Mouse (Mus musculus): ENCODE results near the gene Elp5. TPM values are rescaled to one million over a fixed set of nuclear protein-coding genes. Genes with fewer than 3 reads are reported as not detected.
"Not testable (repeated sequence)": the region's sequence is repeated elsewhere in the genome, so short reads cannot be mapped to it uniquely, and the experiment has no call there.

Elp5 gene
- total RNA-seq, 2 experiments from 2014 or later: 65.5 to 70.9 TPM

GRCm38 (mm10) chr11:69936714-69937347 lies 45.5 kb downstream of the Elp5 start:
- no peak for DNase-seq (ENCODE audit: low spot score in 2 of 2)

GRCm38 (mm10) chr11:69936156-69936555 lies 46.2 kb downstream of the Elp5 start:
- DNase-seq (ENCODE audit: low spot score in 2 of 2): no peak

- DNase-seq (ENCODE audit: low spot score in 2 of 2): peak; percentile 62 to 71
These were observed 47.0 kb downstream of the Elp5 start, which contains the start of gene Ybx2 for GRCm38 (mm10) chr11:69935137-69935879. Gene Ybx2, plus strand, starts transcription at chr11:69935796.

GRCm38 (mm10) chr11:69934681-69935080 lies 47.6 kb downstream of the Elp5 start:
- no peak for DNase-seq (ENCODE audit: low spot score in 2 of 2)

GRCm38 (mm10) chr11:69934169-69934568 lies 48.1 kb downstream of the Elp5 start:
- DNase-seq (ENCODE audit: low spot score in 2 of 2): peak; percentile 94 to 96

GRCm38 (mm10) chr11:69933066-69933465 lies 49.3 kb downstream of the Elp5 start:
- DNase-seq (ENCODE audit: low spot score in 2 of 2): no peak

- no peak for DNase-seq (ENCODE audit: low spot score in 2 of 2)
These were observed 50.1 kb downstream of the Elp5 start for GRCm38 (mm10) chr11:69932254-69932653.

GRCm38 (mm10) chr11:69931769-69932168 lies 50.5 kb downstream of the Elp5 start:
- no peak for DNase-seq (ENCODE audit: low spot score in 2 of 2)

- DNase-seq (ENCODE audit: low spot score in 2 of 2): no peak
These were observed 51.3 kb downstream of the Elp5 start for GRCm38 (mm10) chr11:69930967-69931537.

GRCm38 (mm10) chr11:69930176-69930575 lies 52.1 kb downstream of the Elp5 start:
- not testable (repeated sequence) for DNase-seq (ENCODE audit: low spot score in 2 of 2)

GRCm38 (mm10) chr11:69929712-69930111 lies 52.6 kb downstream of the Elp5 start:
- no peak for DNase-seq (ENCODE audit: low spot score in 2 of 2)

- DNase-seq (ENCODE audit: low spot score in 2 of 2): no peak
These were observed 54.8 kb downstream of the Elp5 start for GRCm38 (mm10) chr11:69927501-69927900.

GRCm38 (mm10) chr11:69922796-69923195 lies 59.5 kb downstream of the Elp5 start:
- DNase-seq (ENCODE audit: low spot score in 2 of 2): no peak

- DNase-seq (ENCODE audit: low spot score in 2 of 2): no peak
These were observed 60.1 kb downstream of the Elp5 start for GRCm38 (mm10) chr11:69922012-69922756.

GRCm38 (mm10) chr11:69921114-69922011 lies 61.0 kb downstream of the Elp5 start, which contains the start of gene Eif5a:
Gene Eif5a, minus strand, starts transcription at chr11:69921958.
- peak; percentile 100 for DNase-seq (ENCODE audit: low spot score in 2 of 2)

- DNase-seq (ENCODE audit: low spot score in 2 of 2): peak in 1 of 2 experiments; percentile 40
These were observed 61.9 kb downstream of the Elp5 start for GRCm38 (mm10) chr11:69920266-69921031.

GRCm38 (mm10) chr11:69919661-69920265 lies 62.6 kb downstream of the Elp5 start:
- peak; percentile 35 to 69 for DNase-seq (ENCODE audit: low spot score in 2 of 2)

- DNase-seq (ENCODE audit: low spot score in 2 of 2): no peak
These were observed 63.3 kb downstream of the Elp5 start for GRCm38 (mm10) chr11:69919053-69919452.

Data from adrenal gland, postnatal 4 days (tissue).